Mouse (Mus musculus): ENCODE results near the gene Atxn10.
"Not testable (repeated sequence)": the region's sequence is repeated elsewhere in the genome, so short reads cannot be mapped to it uniquely, and the experiment has no call there.

Atxn10 gene

DNA sequence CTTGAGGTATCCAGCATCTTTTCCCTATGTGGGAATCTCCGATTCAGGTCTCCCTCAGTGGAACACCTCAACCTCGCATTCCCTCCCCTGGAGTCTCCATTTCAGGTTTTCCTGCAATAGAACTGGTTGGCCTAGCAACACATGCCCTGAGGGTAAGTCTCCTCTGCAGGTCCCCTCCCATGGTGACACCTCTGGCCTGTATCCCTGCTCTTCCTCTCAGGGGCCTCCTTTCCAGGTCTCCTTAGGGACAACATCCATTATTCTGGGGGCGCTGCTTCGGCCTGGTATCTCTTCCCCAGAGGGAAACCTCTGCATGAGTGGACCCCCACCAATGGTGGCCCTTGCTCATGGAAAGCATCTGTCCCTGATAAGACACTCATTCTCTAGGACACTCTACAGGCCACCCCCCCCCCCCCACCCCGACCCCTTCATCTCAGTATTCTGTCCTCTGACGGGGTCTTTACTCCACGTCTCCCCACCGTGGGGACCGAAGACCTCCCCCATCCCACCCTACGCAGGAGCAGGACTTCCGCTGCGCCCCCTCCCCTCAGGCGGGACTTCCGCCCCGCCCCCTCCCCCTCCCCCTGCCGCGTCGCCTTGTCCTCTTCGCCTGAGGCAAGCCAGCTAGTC is at the start of gene Atxn10:
Gene Atxn10, plus strand, starts transcription at position 575 of the 630 bp plus-strand sequence.
- no peak for DNase-seq (ENCODE audit: extremely low spot score, low spot score)

DNA sequence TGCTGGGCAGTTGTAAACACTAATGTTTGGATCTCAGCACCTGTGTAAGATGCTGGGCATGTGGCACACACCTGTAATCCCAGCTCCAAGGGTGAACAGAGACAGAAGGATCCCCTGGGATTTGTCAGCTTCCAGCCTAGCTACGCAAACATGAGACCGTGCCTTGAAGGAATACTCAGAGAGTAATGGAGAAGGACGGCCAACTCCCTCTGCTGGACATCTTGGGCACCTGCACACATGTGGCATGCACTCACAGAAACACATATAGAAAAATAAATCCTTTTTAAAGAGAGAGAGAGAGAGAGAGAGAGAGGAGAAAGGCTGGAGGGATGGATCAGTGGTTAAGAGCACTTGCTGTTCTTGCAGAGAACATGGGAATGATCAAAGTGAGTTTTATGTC is 41.4 kb upstream of the Atxn10 start:
- DNase-seq (ENCODE audit: extremely low spot score, low spot score), result no peak

DNA sequence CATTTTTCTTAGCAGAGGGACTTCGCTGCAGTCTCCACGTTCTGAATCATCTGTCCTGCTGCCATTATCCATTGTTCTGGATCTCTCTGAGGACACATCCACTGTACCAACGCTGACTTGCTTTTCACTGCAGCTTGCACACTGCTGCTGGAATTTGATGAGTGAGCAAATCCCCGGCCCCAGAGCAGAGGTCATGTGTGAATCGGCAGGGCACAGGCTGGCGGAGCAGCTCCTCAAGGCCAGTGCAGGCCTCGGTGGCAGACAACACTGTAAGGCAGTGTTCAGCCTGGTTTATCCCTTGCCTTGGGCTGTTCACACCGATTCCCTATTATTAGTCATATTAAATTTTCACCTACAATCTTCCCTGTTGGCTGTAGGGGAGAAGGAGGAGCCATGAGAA is 40.5 kb upstream of the Atxn10 start:
- no peak for DNase-seq (ENCODE audit: extremely low spot score, low spot score)

DNA sequence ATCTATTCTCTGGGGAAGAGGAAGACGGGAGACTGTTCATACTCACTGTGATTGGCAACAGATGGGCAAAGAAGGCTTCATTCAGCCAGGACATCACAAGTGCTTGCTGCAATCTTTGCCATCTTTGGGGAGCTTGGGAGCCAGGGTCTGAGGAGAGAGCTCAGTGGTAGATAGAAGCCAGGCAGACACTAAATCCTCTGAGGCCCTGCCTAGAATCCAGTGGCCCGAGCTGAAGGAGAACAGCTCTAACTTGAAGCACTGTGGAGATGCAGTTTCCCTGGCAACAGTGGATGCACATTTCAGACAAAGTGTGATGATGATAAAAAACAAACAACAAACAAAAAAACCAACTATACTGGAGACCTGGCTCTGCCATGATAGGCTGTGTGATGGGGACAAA is 40.1 kb upstream of the Atxn10 start:
- DNase-seq (ENCODE audit: extremely low spot score, low spot score), result no peak

DNA sequence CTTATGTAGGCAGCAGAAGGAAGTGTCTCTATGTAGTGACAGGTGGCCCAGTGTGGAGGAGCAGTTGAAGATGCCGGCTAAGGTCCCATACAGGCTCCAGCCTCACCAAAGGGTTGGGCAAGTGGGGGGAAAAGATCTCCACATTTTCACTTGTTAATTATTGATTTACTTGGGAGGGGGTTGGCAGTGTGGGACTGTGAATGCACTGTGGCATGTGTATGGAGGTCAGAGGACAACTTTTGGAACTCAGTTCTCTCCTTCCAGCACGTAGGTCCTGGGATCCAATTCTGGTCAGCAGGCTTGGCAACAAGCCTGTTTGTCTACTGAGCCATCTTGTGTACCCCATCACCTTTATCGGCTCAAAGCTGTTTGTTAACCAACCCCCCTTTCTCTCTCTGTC is 39.5 kb upstream of the Atxn10 start:
- DNase-seq (ENCODE audit: extremely low spot score, low spot score), result no peak

DNA sequence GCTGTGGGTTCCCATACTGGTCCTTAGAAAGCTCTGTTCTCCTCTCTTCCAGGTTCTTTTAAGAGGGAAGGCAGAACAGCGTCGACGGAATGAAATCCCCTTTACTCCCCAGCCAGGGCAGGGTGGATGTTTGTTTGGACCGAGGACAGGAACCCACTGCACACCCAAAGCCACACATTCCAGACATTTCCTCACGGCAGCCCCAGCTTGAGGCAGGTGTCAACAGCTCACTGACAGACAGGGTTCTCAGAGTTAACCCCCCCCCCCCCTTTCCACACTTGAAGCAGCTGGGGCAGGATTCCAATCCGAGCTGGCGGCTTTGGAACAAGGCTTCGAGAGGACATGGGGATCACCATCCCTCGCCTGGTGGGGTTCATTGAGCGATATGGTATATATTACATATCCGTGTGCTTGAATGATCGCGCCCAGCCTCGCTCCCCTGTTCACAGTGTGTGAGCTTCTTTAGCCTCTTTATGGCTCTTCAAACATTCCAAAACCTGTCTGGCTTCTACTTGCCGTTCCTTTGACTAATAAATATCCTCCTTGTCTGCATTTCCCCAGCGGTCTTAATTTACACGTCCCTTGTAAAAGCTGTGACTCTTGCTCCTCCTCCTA is 37.8 kb upstream of the Atxn10 start:
- DNase-seq (ENCODE audit: extremely low spot score, low spot score), result no peak

DNA sequence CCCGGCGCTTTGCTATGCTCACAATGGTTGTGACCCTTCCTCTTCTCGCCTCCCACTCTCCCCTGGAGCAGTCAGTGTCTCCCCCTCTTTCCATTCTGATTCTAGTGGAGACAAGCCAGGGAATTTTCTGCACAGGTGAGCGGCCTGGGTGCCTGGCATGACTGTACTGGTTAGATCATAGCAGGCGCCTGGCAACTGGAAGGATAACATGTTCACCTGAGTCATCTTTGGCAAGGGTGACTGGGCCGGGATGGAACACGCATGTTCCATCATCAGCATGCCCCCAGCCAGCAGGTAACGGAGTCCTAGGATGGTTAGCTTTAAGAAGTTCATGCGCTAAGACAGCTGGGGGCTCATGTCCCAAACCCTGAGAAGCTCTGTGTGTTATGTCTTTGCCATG is 37.1 kb upstream of the Atxn10 start:
- DNase-seq (ENCODE audit: extremely low spot score, low spot score), result no peak

DNA sequence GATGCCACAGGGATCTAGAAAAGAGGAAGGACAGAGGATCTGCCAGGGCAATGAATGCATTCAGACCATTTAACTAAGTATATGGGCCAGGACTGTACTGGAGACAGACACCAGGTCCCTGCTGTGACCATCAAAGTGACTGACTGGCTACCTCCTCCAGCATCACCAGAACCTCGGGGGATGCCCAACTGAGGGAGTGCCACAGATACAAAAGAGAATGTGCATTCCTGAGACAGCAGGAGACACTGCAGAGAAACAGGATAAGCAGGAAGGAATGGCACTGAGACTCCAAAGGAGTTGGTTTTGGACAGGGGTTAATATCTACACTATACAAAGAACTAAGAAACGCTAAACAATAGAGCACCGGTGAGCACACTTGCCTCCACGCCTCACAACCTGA is 32.8 kb upstream of the Atxn10 start:
- DNase-seq (ENCODE audit: extremely low spot score, low spot score), result no peak

DNA sequence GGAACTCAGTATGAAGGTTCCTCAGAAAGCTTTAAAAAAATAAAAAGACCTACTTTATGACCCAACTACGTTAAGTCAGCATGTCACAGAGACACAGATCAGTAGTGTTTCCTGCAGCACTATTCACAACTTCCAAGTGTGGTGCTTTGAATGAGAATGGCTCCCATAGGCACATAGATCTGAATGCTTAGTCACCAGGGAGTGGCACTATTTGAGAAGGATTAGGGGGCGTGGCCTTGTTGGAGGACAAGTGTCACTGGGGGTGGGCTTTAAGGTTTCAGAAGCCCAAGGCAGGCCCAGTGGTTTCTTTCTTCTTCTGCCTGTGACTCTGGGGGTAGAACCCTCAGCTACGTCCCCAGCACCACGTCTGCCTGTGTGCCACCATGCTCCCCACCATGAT is 32.1 kb upstream of the Atxn10 start:
- no peak for DNase-seq (ENCODE audit: extremely low spot score, low spot score)

DNA sequence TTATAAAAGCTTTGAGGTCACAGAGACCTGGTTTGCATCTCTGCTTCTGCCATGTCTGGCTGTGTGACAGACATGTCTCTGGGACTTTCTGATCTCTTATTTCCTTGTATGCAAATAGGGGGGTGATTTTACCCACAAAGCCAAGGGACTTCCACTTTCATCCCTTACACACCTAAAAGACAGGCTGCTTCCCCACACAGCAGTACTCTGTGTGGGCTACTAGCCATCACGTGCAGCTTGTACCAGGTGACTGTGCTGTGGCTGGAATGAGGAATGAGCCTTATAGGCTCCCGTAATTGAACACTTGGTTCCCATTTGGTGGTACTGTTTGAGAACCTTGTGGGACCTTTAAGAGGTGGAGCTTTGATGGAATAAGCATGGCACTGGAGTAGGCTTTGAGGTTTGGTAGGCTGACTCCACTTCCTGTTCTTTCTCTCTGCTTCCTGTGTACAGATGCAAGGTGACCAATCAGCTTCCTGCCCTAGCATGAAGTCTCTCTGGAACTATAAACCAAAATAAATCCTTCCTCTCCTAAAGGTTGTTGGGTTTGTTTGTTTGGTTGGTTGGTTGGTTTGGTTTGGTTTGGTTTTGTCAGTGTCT is 28.9 kb upstream of the Atxn10 start:
- no peak for DNase-seq (ENCODE audit: extremely low spot score, low spot score)

DNA sequence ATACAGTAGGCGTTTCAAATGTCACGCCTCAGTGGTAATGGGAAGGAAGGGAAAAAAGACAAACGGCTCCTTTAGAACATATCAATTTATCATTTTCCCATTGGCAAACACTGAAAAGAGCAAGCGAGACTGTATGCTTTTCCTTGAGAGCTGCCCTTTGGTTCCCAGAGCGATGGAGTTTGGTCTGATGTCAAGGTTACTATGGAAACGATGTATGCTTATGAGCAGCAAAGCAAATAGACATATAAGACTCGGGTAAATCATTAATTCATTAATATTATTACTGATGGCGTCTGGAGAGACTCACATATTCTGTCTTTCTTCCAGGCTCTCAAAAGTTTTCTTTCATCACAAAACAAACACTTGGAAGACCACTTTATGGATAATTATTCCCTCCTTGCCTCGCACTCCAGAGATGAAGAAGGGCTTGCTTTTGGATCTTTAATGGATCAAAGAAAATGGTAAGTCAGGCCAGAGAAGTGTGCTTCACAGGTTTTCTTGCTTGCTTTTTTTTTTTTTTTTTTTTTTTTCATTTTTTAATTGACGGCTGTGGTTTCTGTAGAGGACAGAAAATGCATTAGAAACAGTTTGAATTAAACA is 24.9 kb upstream of the Atxn10 start:
- no peak for DNase-seq (ENCODE audit: extremely low spot score, low spot score)

DNA sequence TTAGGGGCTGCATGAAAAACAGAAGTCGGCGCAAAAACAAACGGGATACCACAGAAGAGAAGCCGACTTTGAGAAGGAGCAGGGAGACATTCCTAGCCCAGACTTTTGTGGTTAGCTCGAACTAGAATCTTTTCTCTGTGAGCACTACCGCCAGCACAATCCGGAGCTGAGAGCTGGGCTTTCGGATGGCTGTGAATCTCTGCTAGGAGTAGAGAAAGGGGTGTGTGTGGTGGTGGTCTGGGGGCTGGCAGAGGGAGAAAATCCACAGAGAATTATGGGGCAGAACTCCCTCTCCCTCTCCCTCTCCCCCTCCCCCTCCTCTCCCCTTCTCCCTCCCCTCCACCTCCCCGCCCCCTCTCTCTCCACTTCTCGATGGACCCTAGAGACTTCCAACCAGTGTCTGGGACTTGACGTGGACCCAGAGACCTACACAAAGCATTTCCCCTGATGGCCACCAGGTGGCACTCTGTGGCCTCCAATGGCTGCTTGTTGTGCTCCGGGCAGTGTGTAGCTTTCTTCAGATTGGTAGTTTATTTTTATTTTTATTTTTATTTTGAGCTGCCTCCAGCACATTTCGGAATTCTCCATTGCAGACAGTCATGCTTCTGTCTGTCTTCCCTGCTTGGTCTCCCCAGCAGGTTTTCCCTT is 20.5 kb upstream of the Atxn10 start:
- DNase-seq (ENCODE audit: extremely low spot score, low spot score), result peak; percentile 82

DNA sequence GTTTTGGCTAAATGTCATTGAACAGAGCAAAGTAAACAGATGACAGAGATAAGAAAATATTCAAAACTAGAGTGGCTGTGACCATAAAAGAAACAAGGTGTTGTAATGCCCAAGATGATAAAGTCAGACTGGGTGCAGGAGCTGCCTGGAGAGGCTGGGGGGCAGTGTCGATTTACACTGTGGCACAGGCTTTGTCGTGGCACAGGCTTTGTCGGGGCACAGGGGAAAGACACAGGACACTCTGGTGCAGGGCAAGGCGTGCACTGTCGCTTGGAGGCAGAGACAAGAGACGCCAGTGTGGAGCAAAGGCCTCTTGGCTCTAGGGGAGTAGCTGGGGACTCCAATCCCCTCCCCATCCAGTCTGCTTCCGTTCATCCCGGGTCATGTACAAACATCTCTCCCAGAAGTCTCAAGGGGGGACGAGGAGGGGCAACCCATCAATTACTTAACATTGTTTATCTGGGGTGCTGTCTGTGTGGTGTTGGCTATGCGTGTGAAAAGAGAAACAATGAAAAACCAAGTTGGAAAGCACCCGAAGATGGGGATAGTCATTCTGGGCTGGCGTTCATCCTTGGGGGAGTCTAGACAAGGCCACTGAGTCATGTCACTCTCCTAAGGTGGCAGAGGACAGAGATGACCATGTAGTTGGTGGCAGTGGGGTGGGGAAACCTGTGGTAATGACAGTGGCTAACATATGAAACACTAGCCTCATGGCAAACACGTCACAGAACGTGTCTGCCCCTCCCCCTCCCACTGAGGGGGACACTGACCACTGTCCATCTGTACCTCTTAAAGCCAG is 19.5 kb upstream of the Atxn10 start:
- no peak for DNase-seq (ENCODE audit: extremely low spot score, low spot score)

DNA sequence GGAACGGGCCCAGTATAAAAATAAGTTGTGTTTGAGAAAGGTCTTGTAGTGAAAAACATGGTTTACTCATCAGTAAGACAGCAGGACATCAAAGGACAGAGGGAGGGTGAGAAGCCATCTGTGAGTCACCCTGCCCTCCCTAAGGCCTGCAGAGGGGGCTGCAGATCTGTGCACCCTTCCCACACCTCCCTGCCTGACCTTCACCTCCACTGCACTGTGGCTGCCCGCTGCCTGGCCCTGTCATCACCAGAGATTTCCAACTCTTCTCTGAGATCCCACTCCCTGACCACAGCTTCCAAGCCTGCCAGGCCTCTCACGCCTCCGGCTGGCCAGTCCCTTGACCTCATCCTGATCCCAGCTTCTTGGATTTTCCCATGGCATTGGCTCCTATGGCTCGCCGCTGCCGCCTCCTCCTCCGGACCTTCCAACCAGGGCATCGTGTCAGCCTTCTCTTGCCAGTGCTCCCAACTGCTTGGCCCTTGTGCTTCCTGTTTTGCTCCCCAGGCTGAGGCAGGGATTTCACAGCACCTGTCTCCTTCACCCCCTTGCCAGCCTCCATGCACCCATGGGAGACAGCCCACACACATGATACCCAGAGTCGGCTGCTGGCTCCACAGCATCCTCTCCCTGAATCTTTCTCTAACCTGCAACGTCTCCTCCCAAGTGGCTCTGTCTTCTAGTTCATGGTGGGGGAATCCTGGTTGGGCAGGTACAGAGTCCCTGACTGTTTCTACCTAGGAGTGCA is 15.9 kb upstream of the Atxn10 start:
- no peak for DNase-seq (ENCODE audit: extremely low spot score, low spot score)

DNA sequence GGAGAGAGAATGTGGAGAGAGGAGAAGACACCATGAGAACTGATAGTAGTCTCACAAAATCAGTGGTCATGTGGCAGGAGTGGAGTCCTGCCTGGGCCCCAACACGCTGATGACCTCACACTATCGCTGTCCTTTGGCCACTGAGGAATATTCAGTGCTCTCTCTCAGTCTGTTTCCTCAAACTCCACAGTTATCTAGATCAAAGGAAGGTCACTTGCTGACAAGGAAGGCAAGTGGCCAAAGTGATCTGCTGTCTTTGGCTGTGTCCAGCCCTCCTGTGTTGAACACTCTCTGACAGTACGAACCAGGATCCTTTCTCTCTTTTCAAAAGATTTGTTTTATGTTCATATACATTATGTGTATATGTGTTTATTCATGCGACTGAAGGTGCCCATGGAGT is 12.8 kb upstream of the Atxn10 start:
- DNase-seq (ENCODE audit: extremely low spot score, low spot score), result no peak

DNA sequence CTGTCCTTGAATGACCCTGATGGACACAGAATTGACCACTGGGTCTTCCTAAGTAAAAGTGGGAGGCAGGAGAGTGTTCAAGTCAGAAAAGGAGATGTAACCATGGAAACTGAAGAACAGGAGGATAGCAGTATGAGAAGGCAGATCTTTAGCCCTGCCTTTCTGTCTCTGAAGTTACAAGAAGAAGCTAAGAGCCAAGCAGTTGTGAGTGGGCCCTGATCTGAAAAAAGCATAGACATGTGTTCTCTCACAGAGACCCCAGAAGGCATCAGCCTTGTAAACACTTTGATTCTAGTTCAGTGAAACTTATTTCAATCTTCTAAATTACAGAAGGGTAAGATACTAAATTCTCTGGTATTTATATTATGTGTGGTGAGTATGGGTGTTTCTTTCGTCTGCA is 11.6 kb upstream of the Atxn10 start:
- no peak for DNase-seq (ENCODE audit: extremely low spot score, low spot score)

DNA sequence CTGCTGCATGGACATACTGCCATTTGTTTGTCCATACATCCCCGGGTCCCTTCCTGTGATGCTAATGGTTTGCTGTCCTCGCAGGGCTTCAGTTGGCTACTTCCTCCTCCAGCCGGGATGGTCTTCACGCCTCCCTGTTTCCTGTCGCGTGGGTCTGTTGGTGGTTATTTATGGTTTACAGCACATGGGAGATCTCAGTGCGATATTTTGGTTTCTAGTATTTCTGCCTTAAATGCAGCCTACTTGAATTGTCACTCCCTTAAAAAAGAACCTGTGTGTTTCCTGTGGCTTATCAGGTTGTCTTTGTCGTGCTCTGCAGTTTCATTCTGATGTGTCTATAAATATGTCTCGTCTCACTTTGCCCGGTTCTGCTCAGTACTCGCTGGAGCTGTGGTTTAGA is 8.2 kb upstream of the Atxn10 start:
- no peak for DNase-seq (ENCODE audit: extremely low spot score, low spot score)

DNA sequence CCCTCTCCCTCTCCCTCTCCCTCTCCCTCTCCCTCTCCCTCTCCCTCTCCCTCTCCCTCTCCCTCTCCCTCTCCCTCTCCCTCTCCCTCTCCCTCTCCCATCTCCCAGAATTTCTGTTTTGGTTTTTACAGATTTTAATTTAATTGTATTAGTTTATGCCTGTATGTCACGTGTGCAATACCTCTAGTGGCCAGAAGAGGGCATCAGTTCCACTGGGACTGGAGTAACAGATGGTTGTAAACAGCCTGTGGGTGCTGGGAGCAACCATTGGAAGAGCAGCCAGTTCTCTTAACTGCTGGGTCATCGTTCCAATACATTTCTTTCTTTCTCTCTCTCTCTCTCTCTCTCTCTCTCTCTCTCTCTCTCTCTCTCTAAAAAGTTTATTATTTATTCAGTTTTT is 7.6 kb upstream of the Atxn10 start:
- not testable (repeated sequence) for DNase-seq (ENCODE audit: extremely low spot score, low spot score)

DNA sequence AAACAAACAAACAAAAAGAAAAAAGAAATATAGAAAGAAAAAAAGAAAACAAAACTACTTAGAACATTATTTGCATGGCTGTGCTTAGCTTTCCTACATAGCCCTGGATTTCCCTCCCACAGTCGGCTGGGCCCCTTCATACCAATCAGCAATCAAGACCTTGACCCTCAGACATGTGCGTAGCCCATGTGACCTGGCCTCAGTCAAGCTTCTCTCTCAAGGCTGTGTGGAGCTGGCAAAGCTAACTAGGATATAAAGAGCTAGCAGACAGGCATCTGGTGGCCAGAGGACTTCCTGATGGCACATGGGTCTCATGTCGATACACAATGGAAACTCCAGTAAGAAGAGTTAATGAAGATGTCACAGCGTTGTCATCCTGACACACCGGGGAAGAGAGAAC is 6.9 kb upstream of the Atxn10 start:
- no peak for DNase-seq (ENCODE audit: extremely low spot score, low spot score)

DNA sequence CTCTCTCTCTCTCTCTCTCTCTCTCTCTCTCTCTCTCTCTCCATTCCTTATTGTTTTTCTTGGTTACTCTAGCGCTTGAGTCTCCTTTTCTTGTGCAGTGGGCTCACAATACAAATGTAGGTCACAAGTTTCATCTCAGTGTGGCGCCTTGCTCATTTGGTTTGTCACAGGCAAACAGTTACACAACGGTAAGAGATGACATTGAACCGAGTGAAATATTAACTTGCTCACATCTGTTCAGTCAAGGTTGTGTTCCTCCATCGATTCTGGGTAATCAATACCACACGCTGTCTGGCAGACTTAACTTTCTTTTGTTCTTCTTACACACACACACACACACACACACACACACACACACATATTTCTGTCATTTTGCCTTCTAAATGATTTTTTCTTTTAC is 6.0 kb upstream of the Atxn10 start:
- no peak for DNase-seq (ENCODE audit: extremely low spot score, low spot score)

DNA sequence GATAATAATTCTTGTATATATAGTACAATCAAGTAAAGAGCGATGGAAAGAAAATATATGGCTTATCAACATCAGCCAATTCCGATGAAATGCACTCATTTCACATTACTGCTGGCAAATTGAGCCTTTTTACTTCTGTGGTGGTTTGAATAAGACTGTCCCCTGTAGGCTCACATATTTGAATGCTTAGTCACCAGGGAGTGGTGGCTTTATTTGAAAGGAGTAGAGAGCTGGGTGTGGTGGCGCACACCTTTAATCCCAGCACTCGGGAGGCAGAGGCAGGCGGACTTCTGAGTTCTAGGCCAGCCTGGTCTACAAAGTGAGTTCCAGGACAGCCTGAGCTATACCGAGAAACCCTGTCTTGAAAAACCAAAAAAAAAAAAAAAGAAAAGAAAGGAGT is 2.5 kb upstream of the Atxn10 start:
- not testable (repeated sequence) for DNase-seq (ENCODE audit: extremely low spot score, low spot score)
